Mouse (Mus musculus) small intestine, adult 2 months (tissue): ENCODE data around the gene Kat14.

Experiments used
- CTCF ChIP-seq: fragments of 200-500 bp; IDR thresholded peaks from 2 replicates; pipeline ENCODE4 v1.5.1; 2012; ENCODE audit warnings: low read depth, mild to moderate bottlenecking, control low read depth, inconsistent platforms, low read length, moderate library complexity, mixed read lengths; ENCODE audit not compliant: insufficient replicate concordance, insufficient read length; ENCODE audit errors: extremely low read depth
- POLR2A ChIP-seq: fragments of 200-500 bp; IDR thresholded peaks from 2 replicates; pipeline ENCODE4 v1.6.1; 2012; ENCODE audit warnings: low read depth, mild to moderate bottlenecking, control low read depth, inconsistent platforms, low read length, moderate library complexity

- TF ChIP-seq CTCF = no peak
- no peak for TF ChIP-seq POLR2A
Measured at GRCm38 (mm10) chr2:144416859-144417258, 48.1 kb downstream of the Kat14 start.
